Mouse (Mus musculus) embryonic fibroblast, embryonic 13.5 days (primary cell): ENCODE results near the gene Gm7534.

ENCODE experiments used
- CTCF ChIP-seq: IDR thresholded peaks from 2 replicates; pipeline ENCODE4 v1.5.1; 2011; ENCODE audit warnings: mild to moderate bottlenecking, control low read depth, low read length, moderate library complexity, borderline replicate concordance; ENCODE audit not compliant: insufficient read depth
- POLR2A ChIP-seq: IDR thresholded peaks from 2 replicates; pipeline ENCODE4 v1.6.1; 2011; ENCODE audit warnings: low read depth, mild to moderate bottlenecking, control low read depth, low read length, moderate library complexity

GRCm38 (mm10) chr4:134230431-134230830 lies 27.6 kb upstream of the Gm7534 start:
- TF ChIP-seq CTCF (no peak), POLR2A (no peak)
